Mouse (Mus musculus): ENCODE data around the gene Matn3. TPM values are rescaled to one million over a fixed set of nuclear protein-coding genes. Genes with fewer than 3 reads are reported as not detected.
A peak's percentile ranks its signal among the peaks of the same experiment; 100 is the strongest.

Gene Matn3
- total and polyA plus RNA-seq, 3 experiments, result 0.05 TPM; not detected in 2

GRCm38 (mm10) chr12:8941699-8942392, 5.9 kb upstream of the Matn3 start:
- peak; percentile 57 for ATAC-seq (ENCODE audit: extremely low read depth, insufficient number of reproducible peaks, low FRiP score, poor library complexity, severe bottlenecking)
- H3K4me3 ChIP-seq (ENCODE audit: low read depth, low read length), result no peak overlapping the region
- peaks cover 11% of the 10 kb centered on the region for H3K4me1 ChIP-seq (ENCODE audit: insufficient read depth, low read depth, low read length)
- H3K9me3 ChIP-seq (replicated peaks), result no peaks in the 10 kb centered on the region
- TF ChIP-seq GATA1 (IDR thresholded peaks at IDR 0.05; ENCODE audit: borderline replicate concordance, low read length), result no peak
- no peak for TF ChIP-seq TAL1 (conservative IDR thresholded peaks at IDR 0.05; ENCODE audit: low read depth, low read length)
- TF ChIP-seq CTCF (IDR thresholded peaks at IDR 0.05; ENCODE audit: low read depth, low read length), result no peak
- no peak for TF ChIP-seq POLR2AphosphoS5 (IDR thresholded peaks at IDR 0.05; ENCODE audit: insufficient replicate concordance, low read depth, low read length)
- no peak for TF ChIP-seq GATA2 (IDR thresholded peaks at IDR 0.05; ENCODE audit: borderline replicate concordance, low read depth, low read length)
- peaks cover 30% of the 10 kb centered on the region for H3K36me3 ChIP-seq (replicated peaks)
- 0 out of 2 replicates have a peak, but pooled peaks cover 2% of the 10 kb centered on the region for H3K27me3 ChIP-seq (ENCODE audit: insufficient read depth, low read length)
- DNase-seq (ENCODE audit: low spot score), result no peak

GRCm38 (mm10) chr12:8947163-8947562, 566 bp upstream of the Matn3 start:
- Histone ChIP-seq H3K4me3 (ENCODE audit: low read depth, low read length) (no peak overlapping the region), H3K9me3 (replicated peaks) (no peaks in the 10 kb centered on the region), H3K36me3 (replicated peaks) (no peaks in the 10 kb centered on the region), H3K27me3 (ENCODE audit: insufficient read depth, low read length) (peaks cover 7% of the 10 kb centered on the region; the same call in 1 of the 2 replicates), H3K4me1 (ENCODE audit: insufficient read depth, low read depth, low read length) (no peaks in the 10 kb centered on the region)
- ATAC-seq (ENCODE audit: extremely low read depth, insufficient number of reproducible peaks, low FRiP score, poor library complexity, severe bottlenecking) (no peak), DNase-seq (ENCODE audit: low spot score) (no peak)
- TF ChIP-seq GATA1 (IDR thresholded peaks at IDR 0.05; ENCODE audit: borderline replicate concordance, low read length) (no peak), CTCF (IDR thresholded peaks at IDR 0.05; ENCODE audit: low read depth, low read length) (no peak), TAL1 (conservative IDR thresholded peaks at IDR 0.05; ENCODE audit: low read depth, low read length) (no peak), POLR2AphosphoS5 (IDR thresholded peaks at IDR 0.05; ENCODE audit: insufficient replicate concordance, low read depth, low read length) (no peak), GATA2 (IDR thresholded peaks at IDR 0.05; ENCODE audit: borderline replicate concordance, low read depth, low read length) (no peak)

GRCm38 (mm10) chr12:8953136-8953535, 5.4 kb downstream of the Matn3 start:
- Histone ChIP-seq H3K36me3 (replicated peaks) (no peaks in the 10 kb centered on the region), H3K4me1 (ENCODE audit: insufficient read depth, low read depth, low read length) (no peaks in the 10 kb centered on the region), H3K4me3 (ENCODE audit: low read depth, low read length) (no peak overlapping the region), H3K27me3 (ENCODE audit: insufficient read depth, low read length) (peaks cover 2% of the 10 kb centered on the region; the same call in 1 of the 2 replicates), H3K9me3 (replicated peaks) (no peaks in the 10 kb centered on the region)
- ATAC-seq (ENCODE audit: extremely low read depth, insufficient number of reproducible peaks, low FRiP score, poor library complexity, severe bottlenecking) (no peak), DNase-seq (ENCODE audit: low spot score) (no peak)
- no peak for TF ChIP-seq TAL1 (conservative IDR thresholded peaks at IDR 0.05; ENCODE audit: low read depth, low read length)
- TF ChIP-seq GATA1 (IDR thresholded peaks at IDR 0.05; ENCODE audit: borderline replicate concordance, low read length), result no peak
- TF ChIP-seq GATA2 (IDR thresholded peaks at IDR 0.05; ENCODE audit: borderline replicate concordance, low read depth, low read length), result no peak
- no peak for TF ChIP-seq POLR2AphosphoS5 (IDR thresholded peaks at IDR 0.05; ENCODE audit: insufficient replicate concordance, low read depth, low read length)
- TF ChIP-seq CTCF (IDR thresholded peaks at IDR 0.05; ENCODE audit: low read depth, low read length), result no peak

- Histone ChIP-seq H3K27me3 (ENCODE audit: insufficient read depth, low read length) (no peaks in the 10 kb centered on the region), H3K4me1 (ENCODE audit: insufficient read depth, low read depth, low read length) (no peaks in the 10 kb centered on the region), H3K36me3 (replicated peaks) (no peaks in the 10 kb centered on the region), H3K9me3 (replicated peaks) (no peaks in the 10 kb centered on the region), H3K4me3 (ENCODE audit: low read depth, low read length) (no peak overlapping the region)
- TF ChIP-seq GATA1 (IDR thresholded peaks at IDR 0.05; ENCODE audit: borderline replicate concordance, low read length) (no peak), CTCF (IDR thresholded peaks at IDR 0.05; ENCODE audit: low read depth, low read length) (no peak), GATA2 (IDR thresholded peaks at IDR 0.05; ENCODE audit: borderline replicate concordance, low read depth, low read length) (no peak), TAL1 (conservative IDR thresholded peaks at IDR 0.05; ENCODE audit: low read depth, low read length) (no peak), POLR2AphosphoS5 (IDR thresholded peaks at IDR 0.05; ENCODE audit: insufficient replicate concordance, low read depth, low read length) (no peak)
- no peak for DNase-seq (ENCODE audit: low spot score)
- ATAC-seq (ENCODE audit: extremely low read depth, insufficient number of reproducible peaks, low FRiP score, poor library complexity, severe bottlenecking), result no peak
Observed at GRCm38 (mm10) chr12:8954161-8954561, 6.4 kb downstream of the Matn3 start.

GRCm38 (mm10) chr12:8961607-8962316, 14.0 kb downstream of the Matn3 start:
- no peaks in the 10 kb centered on the region for H3K9me3 ChIP-seq (replicated peaks)
- no peak for ATAC-seq (ENCODE audit: extremely low read depth, insufficient number of reproducible peaks, low FRiP score, poor library complexity, severe bottlenecking)
- H3K36me3 ChIP-seq (replicated peaks), result no peaks in the 10 kb centered on the region
- TF ChIP-seq POLR2AphosphoS5 (IDR thresholded peaks at IDR 0.05; ENCODE audit: insufficient replicate concordance, low read depth, low read length), result no peak
- TF ChIP-seq GATA2 (IDR thresholded peaks at IDR 0.05; ENCODE audit: borderline replicate concordance, low read depth, low read length), result no peak
- TF ChIP-seq GATA1 (IDR thresholded peaks at IDR 0.05; ENCODE audit: borderline replicate concordance, low read length), result no peak
- TF ChIP-seq TAL1 (conservative IDR thresholded peaks at IDR 0.05; ENCODE audit: low read depth, low read length), result no peak
- no peak for TF ChIP-seq CTCF (IDR thresholded peaks at IDR 0.05; ENCODE audit: low read depth, low read length)
- no peaks in the 10 kb centered on the region for H3K27me3 ChIP-seq (ENCODE audit: insufficient read depth, low read length)
- no peak for DNase-seq (ENCODE audit: low spot score)
- H3K4me3 ChIP-seq (ENCODE audit: low read depth, low read length), result no peak overlapping the region
- no peaks in the 10 kb centered on the region for H3K4me1 ChIP-seq (ENCODE audit: insufficient read depth, low read depth, low read length)

GRCm38 (mm10) chr12:8969828-8970227, 22.1 kb downstream of the Matn3 start:
- Histone ChIP-seq H3K4me3 (ENCODE audit: low read depth, low read length) (no peak overlapping the region), H3K9me3 (replicated peaks) (no peaks in the 10 kb centered on the region), H3K27me3 (ENCODE audit: insufficient read depth, low read length) (no peaks in the 10 kb centered on the region; the same call in 1 of the 2 replicates), H3K36me3 (replicated peaks) (no peaks in the 10 kb centered on the region), H3K4me1 (ENCODE audit: insufficient read depth, low read depth, low read length) (no peaks in the 10 kb centered on the region)
- DNase-seq (ENCODE audit: low spot score) (no peak), ATAC-seq (ENCODE audit: extremely low read depth, insufficient number of reproducible peaks, low FRiP score, poor library complexity, severe bottlenecking) (no peak)
- no peak for TF ChIP-seq GATA1 (IDR thresholded peaks at IDR 0.05; ENCODE audit: borderline replicate concordance, low read length)
- TF ChIP-seq POLR2AphosphoS5 (IDR thresholded peaks at IDR 0.05; ENCODE audit: insufficient replicate concordance, low read depth, low read length), result no peak
- TF ChIP-seq GATA2 (IDR thresholded peaks at IDR 0.05; ENCODE audit: borderline replicate concordance, low read depth, low read length), result no peak
